Mouse (Mus musculus): ENCODE measurements at regions not wholly inside any gene's neighbourhood (a gene's known extent, or its start where the extent isn't known, plus 50 kb on each side); places are given as distances from the start of the nearest gene placed in this dataset.

- Histone ChIP-seq H3K36me3 (no peaks in the 10 kb centered on the region), H3K4me1 (replicated peaks) (no peaks in the 10 kb centered on the region), H3K4me3 (no peak overlapping the region), H3K9me3 (no peaks in the 10 kb centered on the region), H3K4me2 (no peak overlapping the region), H3K27me3 (no peaks in the 10 kb centered on the region), H3K9ac (no peak overlapping the region), H3K27ac (replicated peaks) (no peak overlapping the region)
- ATAC-seq (ENCODE audit: low FRiP score, low read depth) = no peak
- WGBS = 83% methylated on average over 8 of the region's 8 CpGs
These were observed 446.0 kb upstream of the Adam34 start for GRCm38 (mm10) chr8:44155705-44156321.

DNA sequence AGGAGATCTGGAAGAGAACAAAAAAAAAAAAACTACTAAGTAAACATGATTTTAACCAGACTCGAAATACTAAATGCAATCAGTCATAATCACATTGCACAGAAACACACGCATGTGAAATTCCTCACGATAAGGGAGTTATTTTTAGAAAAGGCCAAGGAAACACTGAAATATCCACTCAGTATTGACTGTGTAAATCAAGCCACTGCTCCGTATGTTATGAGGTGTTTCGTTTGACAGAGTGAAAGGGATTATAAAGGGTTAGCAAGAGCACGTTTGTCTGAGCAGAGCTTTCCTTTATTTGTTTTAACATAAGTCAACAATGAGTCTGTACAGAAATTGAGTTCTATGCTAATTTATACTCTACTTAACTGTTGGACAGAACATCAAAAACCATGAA lies 455.3 kb upstream of the Adam34 start:
- WGBS = 66% methylated on average over 6 of the region's 6 CpGs
- Histone ChIP-seq H3K27ac (replicated peaks) (no peak overlapping the region), H3K9ac (no peak overlapping the region), H3K9me3 (no peaks in the 10 kb centered on the region), H3K36me3 (no peaks in the 10 kb centered on the region), H3K4me2 (no peak overlapping the region), H3K4me3 (no peak overlapping the region), H3K27me3 (no peaks in the 10 kb centered on the region), H3K4me1 (replicated peaks) (no peaks in the 10 kb centered on the region)
- no peak for ATAC-seq (ENCODE audit: low FRiP score, low read depth)

DNA sequence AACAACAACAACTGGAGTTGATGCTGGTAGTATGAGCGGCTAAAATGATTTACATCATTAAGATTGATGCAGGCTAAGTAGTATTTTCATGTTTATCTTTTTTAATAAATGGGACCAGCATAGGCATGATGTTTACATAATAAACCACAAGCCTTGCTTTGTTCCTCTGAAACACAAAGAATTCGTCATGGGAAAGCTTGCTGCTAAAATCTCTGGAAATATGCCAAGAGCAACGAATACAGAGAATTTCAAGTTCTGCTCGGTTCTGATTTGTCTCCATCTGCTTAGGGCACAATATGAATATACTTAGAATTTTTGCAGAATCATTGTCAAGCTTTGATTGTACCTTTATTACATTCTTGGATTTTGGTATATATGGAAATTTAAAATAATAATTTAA lies 467.2 kb upstream of the Adam34 start:
- 42% methylated on average over 4 of the region's 4 CpGs for WGBS
- Histone ChIP-seq H3K27me3 (no peaks in the 10 kb centered on the region), H3K36me3 (no peaks in the 10 kb centered on the region), H3K4me3 (no peak overlapping the region), H3K9me3 (no peaks in the 10 kb centered on the region), H3K4me2 (no peak overlapping the region), H3K27ac (replicated peaks) (no peak overlapping the region), H3K9ac (no peak overlapping the region), H3K4me1 (replicated peaks) (no peaks in the 10 kb centered on the region)
- no peak for ATAC-seq (ENCODE audit: low FRiP score, low read depth)

- Histone ChIP-seq H3K4me3 (no peak overlapping the region), H3K27ac (replicated peaks) (no peak overlapping the region), H3K27me3 (no peaks in the 10 kb centered on the region), H3K4me1 (replicated peaks) (no peaks in the 10 kb centered on the region), H3K9ac (no peak overlapping the region), H3K9me3 (no peaks in the 10 kb centered on the region), H3K36me3 (no peaks in the 10 kb centered on the region), H3K4me2 (no peak overlapping the region)
- 79% methylated on average over 2 of the region's 2 CpGs for WGBS
- no peak for ATAC-seq (ENCODE audit: low FRiP score, low read depth)
These were observed 492.4 kb upstream of the Adam34 start for GRCm38 (mm10) chr8:44202228-44202627.

GRCm38 (mm10) chr8:44206391-44207170 lies 496.7 kb upstream of the Adam34 start:
- H3K4me2 ChIP-seq = no peak overlapping the region

GRCm38 (mm10) chr8:44222346-44222745 lies 512.5 kb upstream of the Adam34 start:
- H3K9me3 ChIP-seq = no peaks in the 10 kb centered on the region
- H3K27ac ChIP-seq (replicated peaks) = no peak overlapping the region
- no peaks in the 10 kb centered on the region for H3K4me1 ChIP-seq (replicated peaks)
- no peaks in the 10 kb centered on the region for H3K27me3 ChIP-seq
- H3K9ac ChIP-seq = no peak overlapping the region
- 96% methylated on average over 1 of the region's 1 CpGs for WGBS
- no peak overlapping the region for H3K4me2 ChIP-seq
- no peak for ATAC-seq (ENCODE audit: low FRiP score, low read depth)
- H3K36me3 ChIP-seq = no peaks in the 10 kb centered on the region
- no peak overlapping the region for H3K4me3 ChIP-seq

More at GRCm38 (mm10) chr8:44206391-44207170, 496.7 kb upstream of the Adam34 start:
- Histone ChIP-seq H3K27me3 (no peaks in the 10 kb centered on the region), H3K4me1 (replicated peaks) (no peaks in the 10 kb centered on the region), H3K4me3 (no peak overlapping the region), H3K9me3 (no peaks in the 10 kb centered on the region), H3K9ac (no peak overlapping the region), H3K27ac (replicated peaks) (no peak overlapping the region), H3K36me3 (no peaks in the 10 kb centered on the region)
- 74% methylated on average over 11 of the region's 11 CpGs for WGBS
- ATAC-seq (ENCODE audit: low FRiP score, low read depth) = no peak

DNA sequence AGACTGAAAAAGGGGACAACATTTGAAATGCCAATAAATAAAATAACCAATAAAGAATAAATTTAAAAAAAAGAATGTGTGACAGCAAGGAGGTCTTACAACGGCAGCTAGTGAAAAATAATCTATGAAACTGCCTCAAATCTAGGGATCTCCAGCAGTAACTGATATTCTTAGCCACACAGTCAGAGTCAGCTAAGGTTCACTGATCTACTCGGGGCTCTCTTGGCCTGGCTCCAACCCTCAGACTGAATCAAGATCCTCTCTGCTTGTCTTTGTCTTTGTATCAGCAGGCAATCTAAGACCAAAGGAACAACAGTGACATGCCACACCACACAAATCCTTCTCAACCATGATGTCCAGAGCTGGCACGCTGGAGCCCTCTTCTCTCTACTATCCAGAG lies 542.5 kb upstream of the Adam34 start:
- Histone ChIP-seq H3K36me3 (no peaks in the 10 kb centered on the region), H3K4me1 (replicated peaks) (no peaks in the 10 kb centered on the region), H3K27me3 (no peaks in the 10 kb centered on the region), H3K27ac (replicated peaks) (no peak overlapping the region), H3K9ac (no peak overlapping the region), H3K4me2 (no peak overlapping the region), H3K9me3 (no peaks in the 10 kb centered on the region), H3K4me3 (no peak overlapping the region)
- no peak for ATAC-seq (ENCODE audit: low FRiP score, low read depth)
- 75% methylated on average over 3 of the region's 3 CpGs for WGBS

GRCm38 (mm10) chr8:44257051-44257450 lies 547.2 kb upstream of the Adam34 start:
- 77% methylated on average over 6 of the region's 6 CpGs for WGBS
- Histone ChIP-seq H3K4me3 (no peak overlapping the region), H3K36me3 (no peaks in the 10 kb centered on the region), H3K9ac (no peak overlapping the region), H3K27ac (replicated peaks) (no peak overlapping the region), H3K4me1 (replicated peaks) (no peaks in the 10 kb centered on the region), H3K9me3 (no peaks in the 10 kb centered on the region), H3K4me2 (no peak overlapping the region), H3K27me3 (no peaks in the 10 kb centered on the region)
- no peak for ATAC-seq (ENCODE audit: low FRiP score, low read depth)

- no peak for ATAC-seq (ENCODE audit: low FRiP score, low read depth)
- H3K27me3 ChIP-seq = no peaks in the 10 kb centered on the region
- 82% methylated on average over 4 of the region's 4 CpGs for WGBS
- no peak overlapping the region for H3K27ac ChIP-seq (replicated peaks)
- H3K9me3 ChIP-seq = no peaks in the 10 kb centered on the region
- no peaks in the 10 kb centered on the region for H3K4me1 ChIP-seq (replicated peaks)
- no peak overlapping the region for H3K4me2 ChIP-seq
- no peak overlapping the region for H3K4me3 ChIP-seq
- no peaks in the 10 kb centered on the region for H3K36me3 ChIP-seq
- H3K9ac ChIP-seq = no peak overlapping the region
These were observed 551.2 kb upstream of the Adam34 start for GRCm38 (mm10) chr8:44261039-44261438.

DNA sequence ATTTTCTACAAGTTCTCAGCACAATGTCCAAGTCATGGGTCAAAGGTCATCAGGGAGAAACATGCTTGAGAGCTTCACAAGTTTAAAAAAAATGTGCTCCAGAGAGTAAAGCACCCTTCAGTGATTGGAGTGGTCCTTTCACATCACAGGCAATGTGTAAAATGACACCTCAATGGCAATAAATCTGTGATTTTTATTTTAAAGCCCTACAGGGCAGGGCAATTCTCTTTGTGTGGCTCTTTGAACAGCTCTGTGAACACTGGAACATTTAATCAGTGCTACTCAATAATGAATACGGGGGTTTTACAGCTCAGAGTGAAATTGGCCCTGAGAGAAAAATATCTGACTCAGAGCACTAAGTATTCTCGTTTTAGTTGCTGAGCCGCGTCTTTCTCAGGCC lies 563.5 kb upstream of the Adam34 start:
- H3K36me3 ChIP-seq = no peaks in the 10 kb centered on the region
- H3K9ac ChIP-seq = no peak overlapping the region
- H3K4me3 ChIP-seq = no peak overlapping the region
- 67% methylated on average over 4 of the region's 4 CpGs for WGBS
- no peaks in the 10 kb centered on the region for H3K4me1 ChIP-seq (replicated peaks)
- H3K27me3 ChIP-seq = no peaks in the 10 kb centered on the region
- H3K27ac ChIP-seq (replicated peaks) = no peak overlapping the region
- no peaks in the 10 kb centered on the region for H3K9me3 ChIP-seq
- no peak overlapping the region for H3K4me2 ChIP-seq
- no peak for ATAC-seq (ENCODE audit: low FRiP score, low read depth)

- Histone ChIP-seq H3K4me3 (no peak overlapping the region), H3K4me2 (no peak overlapping the region), H3K27me3 (no peaks in the 10 kb centered on the region), H3K9ac (no peak overlapping the region), H3K27ac (replicated peaks) (no peak overlapping the region), H3K4me1 (replicated peaks) (no peaks in the 10 kb centered on the region), H3K9me3 (no peaks in the 10 kb centered on the region), H3K36me3 (no peaks in the 10 kb centered on the region)
- no peak for ATAC-seq (ENCODE audit: low FRiP score, low read depth)
These were observed 608.4 kb upstream of the Adam34 start for GRCm38 (mm10) chr8:44318216-44318615.

- Histone ChIP-seq H3K36me3 (no peaks in the 10 kb centered on the region), H3K4me1 (replicated peaks) (no peaks in the 10 kb centered on the region), H3K4me3 (no peak overlapping the region), H3K27ac (replicated peaks) (no peak overlapping the region), H3K4me2 (no peak overlapping the region), H3K9ac (no peak overlapping the region), H3K27me3 (no peaks in the 10 kb centered on the region), H3K9me3 (no peaks in the 10 kb centered on the region)
- 0 out of 2 replicates have a peak, but pooled peaks have one; percentile 42 for ATAC-seq (ENCODE audit: low FRiP score, low read depth)
- 63% methylated on average over 6 of the region's 6 CpGs for WGBS
These were observed 600.8 kb upstream of the Fat1 start for GRCm38 (mm10) chr8:44334323-44334993.
